Mouse (Mus musculus) cortical plate, adult 2 months (tissue): ENCODE measurements around the gene Txnrd1. TPM values are rescaled to one million over a fixed set of nuclear protein-coding genes. Genes with fewer than 3 reads are reported as not detected.
A peak's percentile ranks its signal among the peaks of the same experiment; 100 is the strongest.

Experiments
- H3K27ac ChIP-seq: fragments of 200-500 bp; 2 replicates; pipeline ENCODE4 v1.5.1; 2012; ENCODE audit warnings: low read length, control low read depth, inconsistent platforms; ENCODE audit not compliant: insufficient read depth
- H3K4me1 ChIP-seq: fragments of 200-500 bp; 2 replicates; pipeline ENCODE4 v1.6.1; 2011; ENCODE audit warnings: low read length; ENCODE audit not compliant: control insufficient read depth, insufficient read depth
- H3K4me3 ChIP-seq: fragments of 200-500 bp; 2 replicates; pipeline ENCODE4 v1.5.1; 2011; ENCODE audit warnings: mild to moderate bottlenecking, low read length, control low read depth; ENCODE audit not compliant: insufficient read depth
- CTCF ChIP-seq: fragments of 200-500 bp; IDR thresholded peaks from 2 replicates; pipeline ENCODE4 v1.5.1; 2011; ENCODE audit warnings: mild to moderate bottlenecking, control low read depth, low read length; ENCODE audit not compliant: insufficient read depth; ENCODE audit errors: extremely low read depth
- POLR2A ChIP-seq: fragments of 200-500 bp; IDR thresholded peaks from 2 replicates; pipeline ENCODE4 v1.6.1; 2011; ENCODE audit warnings: mild to moderate bottlenecking, low read length, control low read depth; ENCODE audit not compliant: insufficient read depth; ENCODE audit errors: extremely low read depth
- polyA plus RNA-seq: library from polyadenylated mRNA; depleted of rRNA; stranded (reverse); fragments of >200 nt; gene quantifications from 2 replicates; pipeline ENCODE4 v1.2.3, GENCODE M21; 2012; rRNA removed

Gene Txnrd1
- 36.8 and 38.3 TPM in 2 replicates for polyA plus RNA-seq

GRCm38 (mm10) chr10:82833926-82834325 lies at the start of gene Txnrd1:
Gene Txnrd1, plus strand, starts transcription at chr10:82833951.
- TF ChIP-seq CTCF (no peak), POLR2A (no peak)
- no peak within 1 kb of the TSS for H3K27ac ChIP-seq
- H3K4me1 ChIP-seq = no peaks in the 10 kb centered on the region
- H3K4me3 ChIP-seq = no peak within 1 kb of the TSS

GRCm38 (mm10) chr10:82789181-82789580 lies 44.6 kb upstream of the Txnrd1 start:
- H3K4me1 ChIP-seq = no peaks in the 10 kb centered on the region
- H3K4me3 ChIP-seq = no peak overlapping the region
- no peak for TF ChIP-seq CTCF
- TF ChIP-seq POLR2A = no peak
- no peak overlapping the region for H3K27ac ChIP-seq

GRCm38 (mm10) chr10:82790504-82790903 lies 43.2 kb upstream of the Txnrd1 start:
- no peaks in the 10 kb centered on the region for H3K4me1 ChIP-seq
- TF ChIP-seq CTCF (no peak), POLR2A (no peak)
- H3K27ac ChIP-seq = no peak overlapping the region
- H3K4me3 ChIP-seq = no peak overlapping the region

DNA sequence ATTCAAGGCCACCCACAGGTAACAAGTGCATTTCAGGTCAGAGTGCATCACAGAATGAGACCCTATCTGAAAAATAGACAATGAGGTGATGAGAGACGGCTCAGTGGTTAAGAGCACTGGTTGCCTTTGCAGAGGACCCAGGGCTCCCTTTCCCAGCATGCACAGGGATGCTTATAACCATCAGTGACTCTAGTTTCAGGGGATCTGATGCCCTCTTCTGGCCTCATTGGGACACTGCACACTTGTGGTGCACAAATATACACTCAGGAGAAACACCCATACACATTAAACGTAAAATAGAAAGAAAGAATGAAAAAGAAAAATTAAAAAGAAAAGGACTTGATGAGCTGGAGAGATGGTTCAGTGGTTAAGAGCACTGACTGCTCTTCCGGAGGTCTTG lies 42.0 kb upstream of the Txnrd1 start:
- TF ChIP-seq POLR2A (no peak), CTCF (no peak)
- Histone ChIP-seq H3K4me1 (no peaks in the 10 kb centered on the region), H3K27ac (no peak overlapping the region), H3K4me3 (no peak overlapping the region)

GRCm38 (mm10) chr10:82792311-82792710 lies 41.4 kb upstream of the Txnrd1 start:
- TF ChIP-seq POLR2A (no peak), CTCF (no peak)
- no peak overlapping the region for H3K4me3 ChIP-seq
- H3K27ac ChIP-seq = no peak overlapping the region
- H3K4me1 ChIP-seq = no peaks in the 10 kb centered on the region

- Histone ChIP-seq H3K4me3 (no peak overlapping the region), H3K4me1 (no peaks in the 10 kb centered on the region), H3K27ac (no peak overlapping the region)
- TF ChIP-seq CTCF (peak; percentile 47), POLR2A (no peak)
Observed at GRCm38 (mm10) chr10:82795071-82795731, 38.5 kb upstream of the Txnrd1 start.

DNA sequence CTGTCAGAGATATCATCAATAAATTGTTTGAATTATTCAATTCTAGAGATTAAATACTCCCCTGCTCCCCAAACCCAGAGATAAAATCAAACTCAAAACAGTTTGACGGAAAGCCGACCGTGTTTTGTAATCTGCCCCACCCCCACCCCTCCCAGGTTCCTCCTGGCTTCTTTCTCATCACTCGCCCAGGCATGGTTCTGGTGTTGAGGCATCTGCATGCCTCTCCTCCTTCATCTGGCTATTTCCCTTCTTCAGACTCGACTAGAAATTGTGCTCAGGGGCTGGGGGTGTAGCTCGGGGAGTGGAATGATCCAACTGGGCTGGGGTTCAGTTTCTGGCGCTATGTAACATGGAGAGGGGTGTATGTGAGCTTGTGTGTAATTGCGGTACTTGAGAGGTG lies 38.0 kb upstream of the Txnrd1 start:
- no peak for TF ChIP-seq POLR2A
- TF ChIP-seq CTCF = no peak
- H3K4me3 ChIP-seq = no peak overlapping the region
- no peaks in the 10 kb centered on the region for H3K4me1 ChIP-seq
- no peak overlapping the region for H3K27ac ChIP-seq

DNA sequence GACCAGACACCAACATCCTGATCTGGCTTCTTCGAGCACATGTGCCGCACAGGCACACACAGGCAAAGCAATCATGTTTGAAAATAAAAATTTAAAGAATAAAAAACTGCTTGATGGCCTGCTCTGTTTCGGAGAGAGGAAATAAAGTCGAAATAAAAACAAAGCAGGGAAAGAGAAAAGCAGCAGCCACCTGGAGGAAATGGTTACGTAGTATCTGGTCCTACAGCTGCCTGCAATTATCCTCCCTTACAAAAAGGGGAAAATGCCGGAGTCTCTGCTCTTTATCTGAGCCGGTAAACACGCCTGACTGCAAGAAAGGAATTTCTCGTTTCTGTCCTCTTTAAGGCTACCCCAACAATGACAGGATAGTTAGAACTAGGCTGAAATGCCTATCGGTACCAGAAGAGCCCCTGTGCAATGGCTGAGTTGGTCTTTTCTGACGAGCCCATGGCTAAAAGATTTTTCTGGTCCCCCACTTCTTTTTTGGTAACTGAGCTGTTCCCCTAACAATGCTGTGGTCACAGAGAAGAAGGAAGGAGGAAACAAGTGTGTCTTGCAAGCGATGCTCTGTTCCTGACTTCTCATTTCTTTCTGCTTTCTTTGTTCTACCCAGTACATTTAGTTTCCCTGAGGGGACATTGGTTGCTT lies 37.2 kb upstream of the Txnrd1 start:
- Histone ChIP-seq H3K27ac (no peak overlapping the region), H3K4me1 (no peaks in the 10 kb centered on the region)
- TF ChIP-seq POLR2A (no peak), CTCF (no peak)

DNA sequence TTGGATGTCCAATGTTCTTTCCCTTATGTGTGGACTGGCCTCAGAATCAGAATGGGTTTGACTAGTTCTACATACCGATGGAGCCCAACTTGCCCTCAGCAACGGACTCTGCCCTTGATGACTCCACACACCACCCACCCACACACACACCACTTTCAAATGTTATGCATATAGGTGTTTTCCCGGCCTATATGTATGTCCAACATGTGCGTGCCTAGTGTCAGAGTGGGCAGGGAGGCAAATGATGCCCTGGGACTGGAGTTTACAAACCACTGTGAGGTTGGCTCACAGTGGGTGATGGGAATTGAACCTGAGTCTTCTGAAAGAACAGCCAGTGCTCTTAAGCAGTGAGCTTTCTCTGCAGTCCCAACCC lies 36.6 kb upstream of the Txnrd1 start:
- TF ChIP-seq CTCF (no peak), POLR2A (no peak)
- no peak overlapping the region for H3K4me3 ChIP-seq
- no peaks in the 10 kb centered on the region for H3K4me1 ChIP-seq
- no peak overlapping the region for H3K27ac ChIP-seq

More for the DNA sequence above, 37.2 kb upstream of the Txnrd1 start:
- H3K4me3 ChIP-seq = no peak overlapping the region

- no peaks in the 10 kb centered on the region for H3K4me1 ChIP-seq
- no peak overlapping the region for H3K27ac ChIP-seq
- H3K4me3 ChIP-seq = no peak overlapping the region
- TF ChIP-seq POLR2A (no peak), CTCF (no peak)
Observed at GRCm38 (mm10) chr10:82798312-82798933, 35.3 kb upstream of the Txnrd1 start.
